Mouse (Mus musculus) adrenal gland, postnatal 14 days (tissue): ENCODE results near the gene Atp5s. TPM values are rescaled to one million over a fixed set of nuclear protein-coding genes. Genes with fewer than 3 reads are reported as not detected.

Experiments
- DNase-seq: peaks from one replicate; pipeline ENCODE4 v3.0.0; 2021; ENCODE audit warnings: mixed read lengths
- long read RNA-seq, 2 experiments: library from polyadenylated mRNA; stranded (forward); transcript quantifications; one replicate each; pipeline ENCODE4 v2.0.0; 2021
- total RNA-seq: library from RNA; stranded (reverse); gene quantifications from 2 replicates; pipeline ENCODE4 v1.2.3, GENCODE M21; 2021

The Atp5s gene
- total RNA-seq: 13.9 and 20.8 TPM in 2 replicates
- long read RNA-seq, experiment 1, transcript Atp5s-201 (5 exons, 1,485 nt): major isoform, 8 of 21 reads
- long read RNA-seq, experiment 1, partial matches to known transcripts: 7 of 21 reads
- long read RNA-seq, experiment 1, other reads (novel, unspliced or antisense): 3 of 21 reads
- long read RNA-seq, experiment 2, transcript Atp5s-201 (5 exons, 1,485 nt): major isoform, 9 of 19 reads
- long read RNA-seq, experiment 2, partial matches to known transcripts: 5 of 19 reads
- long read RNA-seq, experiment 2, other reads (novel, unspliced or antisense): 4 of 19 reads

GRCm38 (mm10) chr12:69724711-69725460 is at the start of gene Atp5s, which contains the start of gene L2hgdh:
Gene Atp5s (plus strand): TSS chr12:69724950.
Gene L2hgdh (minus strand): TSS chr12:69724873.
- DNase-seq: peak; percentile 99

DNA sequence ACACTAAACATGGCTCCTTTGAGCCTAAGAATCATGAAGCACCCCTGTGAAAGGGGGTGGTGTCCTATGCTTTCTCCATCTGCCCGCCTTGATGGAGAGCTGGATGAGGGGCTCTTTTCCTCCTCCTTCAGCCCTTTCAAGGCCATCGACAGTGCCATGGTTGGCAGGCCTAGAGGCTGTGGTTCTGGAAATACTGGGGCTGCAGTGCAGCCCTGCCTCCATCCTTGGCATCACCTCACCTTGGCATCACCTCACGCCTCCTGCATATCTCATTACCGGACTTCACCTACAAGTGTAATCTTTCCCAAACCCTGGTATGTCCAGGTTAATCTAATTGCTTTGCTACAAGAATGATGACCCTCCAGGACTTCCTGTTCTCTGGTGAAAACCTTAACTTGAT is 48.6 kb upstream of the Atp5s start:
- no peak for DNase-seq

DNA sequence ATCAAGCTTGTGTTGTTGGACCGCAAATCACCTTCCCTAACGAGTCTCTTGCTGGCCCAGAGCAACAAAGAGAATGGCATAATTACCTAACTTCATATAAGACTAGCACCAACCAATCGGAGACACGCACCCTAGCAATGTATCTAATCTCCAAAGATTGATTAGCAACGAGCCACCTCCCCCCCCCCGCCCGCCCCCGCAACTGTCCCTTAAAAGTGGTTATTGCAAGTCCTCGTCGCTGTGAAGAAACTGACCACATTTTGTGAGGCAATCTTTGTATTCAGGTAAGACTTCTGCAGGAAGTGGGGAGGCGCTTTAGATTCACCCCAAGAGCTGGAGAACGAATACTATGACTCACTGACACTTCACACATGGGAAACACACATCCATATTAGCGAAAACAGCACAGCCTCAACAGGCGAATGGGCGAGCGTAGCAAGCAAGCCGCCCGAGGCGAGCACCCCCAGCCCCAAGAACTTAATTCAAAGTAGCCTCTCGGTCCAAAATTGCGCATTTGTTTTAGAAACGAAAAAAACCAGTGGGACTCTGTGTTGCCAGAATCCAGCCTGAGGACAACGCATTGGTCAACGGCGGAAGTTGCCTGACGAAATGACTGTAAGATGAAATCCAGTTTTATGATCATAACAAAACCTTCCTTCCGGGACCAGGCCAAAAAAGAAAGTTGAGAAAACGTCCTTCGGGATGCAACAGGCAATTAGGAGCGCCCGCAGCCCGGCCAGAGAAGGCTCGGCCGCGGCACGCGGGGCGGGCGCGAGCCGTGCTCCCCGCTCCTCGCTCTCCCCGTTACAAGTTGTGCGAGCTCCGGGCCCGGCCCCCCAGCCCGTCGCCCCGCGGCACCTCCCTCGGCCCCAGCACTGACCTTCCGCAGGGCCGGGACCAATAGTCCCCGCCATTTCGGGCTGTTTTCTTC is 43.9 kb upstream of the Atp5s start:
- peak; percentile 67 for DNase-seq

DNA sequence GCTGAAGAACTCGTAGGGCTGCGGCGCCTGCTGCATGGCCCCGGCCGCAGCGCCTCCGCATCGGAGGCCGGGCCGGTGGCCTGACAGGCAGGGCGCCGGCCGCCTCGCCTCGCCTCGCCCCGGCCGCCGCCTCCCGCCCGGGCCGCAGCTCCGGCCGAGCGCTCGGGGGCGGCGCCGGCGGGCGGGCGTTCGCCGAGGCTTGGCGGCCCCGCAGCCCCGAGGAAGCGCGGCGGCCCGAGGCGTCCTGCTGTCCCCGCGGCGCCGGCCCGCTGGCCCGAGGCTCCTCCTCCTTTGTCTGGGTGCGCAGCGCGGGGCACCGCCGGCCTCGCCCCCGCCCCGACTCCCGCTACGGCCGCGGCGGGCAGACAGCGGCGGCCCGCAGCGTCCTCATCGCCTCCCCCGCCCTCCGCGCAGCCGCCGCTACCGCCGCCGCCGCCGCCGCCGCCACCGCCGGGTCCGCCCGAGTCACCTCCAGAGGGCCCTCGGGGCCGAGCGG is 43.1 kb upstream of the Atp5s start, which contains the start of gene Sos2:
TSS of gene Sos2 (minus strand) at position 287 of the 496 bp plus-strand sequence.
- peak; percentile 83 for DNase-seq

GRCm38 (mm10) chr12:69682065-69682787 is 42.5 kb upstream of the Atp5s start:
- peak; percentile 95 for DNase-seq

- DNase-seq: no peak
These were observed 41.8 kb upstream of the Atp5s start for GRCm38 (mm10) chr12:69682788-69683419.

GRCm38 (mm10) chr12:69683537-69683936 is 41.2 kb upstream of the Atp5s start:
- peak; percentile 95 for DNase-seq

GRCm38 (mm10) chr12:69688368-69688767 is 36.4 kb upstream of the Atp5s start:
- no peak for DNase-seq

DNA sequence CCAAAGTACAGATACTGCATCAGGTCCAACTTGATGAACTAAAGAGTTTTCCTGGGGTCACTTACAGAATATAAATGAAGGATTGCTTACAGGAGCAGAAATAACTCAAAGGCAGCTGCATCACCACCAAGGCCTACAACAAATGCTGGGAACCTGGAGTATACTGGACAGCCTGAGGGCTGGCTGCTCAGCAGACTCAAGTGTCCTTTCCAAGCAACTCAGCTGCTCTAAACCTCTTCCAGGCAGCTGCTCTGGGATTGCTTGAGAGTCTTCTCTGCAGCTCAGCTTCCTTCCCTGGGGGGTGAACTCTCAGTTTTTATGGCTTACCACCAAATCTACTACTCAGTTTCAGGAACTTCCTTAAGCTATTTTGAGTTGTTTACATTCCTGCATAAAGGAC is 35.7 kb upstream of the Atp5s start:
- DNase-seq: no peak

GRCm38 (mm10) chr12:69690714-69691113 is 34.0 kb upstream of the Atp5s start:
- no peak for DNase-seq

GRCm38 (mm10) chr12:69693471-69693870 is 31.3 kb upstream of the Atp5s start:
- DNase-seq: no peak

DNA sequence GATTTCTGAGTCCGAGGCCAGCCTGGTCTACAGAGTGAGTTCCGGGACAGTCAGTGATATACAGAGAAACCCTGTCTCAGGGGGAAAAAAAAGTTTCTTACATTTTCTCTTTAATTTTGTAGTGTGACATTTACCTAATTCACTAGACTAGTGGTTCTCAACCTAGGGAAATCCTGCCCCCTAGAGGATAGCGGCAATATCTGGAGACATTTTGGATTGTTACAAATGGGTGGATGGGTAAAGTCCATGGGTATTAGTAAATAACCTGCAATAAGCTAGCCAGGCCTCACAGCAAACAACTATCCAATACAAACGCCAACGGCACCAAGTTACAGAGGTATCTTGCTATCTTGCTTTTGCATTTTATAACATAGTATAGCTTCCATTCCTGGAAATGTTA is 28.0 kb upstream of the Atp5s start:
- peak; percentile 77 for DNase-seq

DNA sequence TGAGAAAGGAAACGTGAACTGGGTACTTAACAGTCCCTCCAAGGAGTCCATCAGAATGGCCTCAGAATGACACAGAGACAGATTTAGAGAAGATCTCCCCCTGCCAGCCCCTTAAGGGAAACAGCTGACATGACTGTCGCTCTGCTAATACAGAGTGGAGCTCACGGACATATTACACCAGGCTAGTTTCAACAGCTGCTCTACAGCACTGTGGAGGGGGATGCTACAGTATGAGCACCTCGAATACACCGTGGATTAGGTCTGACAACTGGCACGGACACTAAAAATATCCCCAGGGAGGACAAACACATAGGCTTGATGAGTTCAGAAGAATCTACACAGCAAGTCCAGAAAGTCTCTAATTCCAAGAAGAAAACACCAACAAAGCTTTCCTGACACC is 26.4 kb upstream of the Atp5s start:
- no peak for DNase-seq

GRCm38 (mm10) chr12:69704799-69705458 is 19.8 kb upstream of the Atp5s start:
- no peak for DNase-seq

- DNase-seq: no peak
These were observed 11.1 kb upstream of the Atp5s start for GRCm38 (mm10) chr12:69713628-69714027.

- DNase-seq: no peak
These were observed 1.9 kb upstream of the Atp5s start for GRCm38 (mm10) chr12:69722857-69723256.

DNA sequence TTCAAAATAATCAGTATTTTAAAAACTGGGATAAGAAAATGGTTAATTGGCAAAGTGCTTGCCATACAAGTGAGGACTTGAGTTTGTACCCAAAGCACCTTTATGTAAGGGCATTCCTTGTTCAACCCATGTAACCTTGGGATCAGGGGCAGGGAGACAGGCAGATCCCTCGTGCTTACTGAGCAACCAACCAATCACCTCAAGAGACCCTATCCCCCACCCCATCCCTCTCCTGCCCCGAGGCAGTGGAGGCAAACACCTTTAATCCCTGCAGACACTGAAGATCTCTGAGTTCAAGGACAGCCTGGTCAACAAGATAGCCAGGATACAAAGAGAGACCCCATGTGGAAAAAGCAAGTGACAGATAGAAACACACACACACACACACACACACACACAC is 1.4 kb upstream of the Atp5s start:
- DNase-seq: no peak

DNA sequence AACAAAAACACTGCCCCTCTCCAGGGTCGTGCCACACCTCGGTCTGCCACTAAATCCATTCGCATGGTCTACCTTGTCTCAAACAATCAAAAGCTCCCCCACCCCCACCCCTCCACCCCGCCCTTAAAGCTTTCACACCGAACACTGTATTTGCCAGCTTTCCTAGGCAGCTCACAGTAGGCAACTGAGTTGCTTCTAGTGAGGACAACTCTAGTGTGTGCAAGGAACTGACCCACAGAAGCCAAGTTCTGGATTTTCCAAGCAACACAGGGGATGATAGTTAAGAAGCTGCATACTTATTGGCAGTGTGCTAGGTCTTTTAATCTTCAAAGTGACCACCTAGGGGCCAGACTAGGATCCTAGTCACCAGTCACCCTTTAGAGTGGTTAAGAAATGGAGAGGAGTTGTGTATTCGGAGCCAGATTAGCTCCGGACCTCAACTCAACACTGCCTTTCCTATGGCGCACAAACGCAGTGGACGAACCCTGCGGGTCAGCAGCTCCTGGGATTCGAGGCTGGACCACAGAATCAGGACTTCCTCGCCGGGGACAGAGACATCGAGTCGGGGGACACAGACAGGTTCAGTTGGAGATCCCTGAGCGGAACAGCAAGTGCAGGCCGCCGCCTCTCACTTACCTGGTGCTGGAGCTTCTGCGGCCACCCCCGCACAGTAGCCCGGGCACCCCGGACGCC is 586 bp upstream of the Atp5s start:
- DNase-seq: no peak

GRCm38 (mm10) chr12:69729246-69729645 is 4.5 kb downstream of the Atp5s start:
- DNase-seq: no peak

GRCm38 (mm10) chr12:69730306-69730705 is 5.6 kb downstream of the Atp5s start:
- DNase-seq: no peak
